Mouse (Mus musculus): ENCODE measurements around the gene Lrrc75b. TPM values are rescaled to one million over a fixed set of nuclear protein-coding genes. Genes with fewer than 3 reads are reported as not detected.

The Lrrc75b gene
- polyA plus RNA-seq (2014; fragmentation: Illumina TruSeq; extraction: RNeasy Lipid Tissue Mini Kit (QIAGEN cat#74804); ENCODE audit: low read depth, low replicate concordance): 2.0 TPM

DNA sequence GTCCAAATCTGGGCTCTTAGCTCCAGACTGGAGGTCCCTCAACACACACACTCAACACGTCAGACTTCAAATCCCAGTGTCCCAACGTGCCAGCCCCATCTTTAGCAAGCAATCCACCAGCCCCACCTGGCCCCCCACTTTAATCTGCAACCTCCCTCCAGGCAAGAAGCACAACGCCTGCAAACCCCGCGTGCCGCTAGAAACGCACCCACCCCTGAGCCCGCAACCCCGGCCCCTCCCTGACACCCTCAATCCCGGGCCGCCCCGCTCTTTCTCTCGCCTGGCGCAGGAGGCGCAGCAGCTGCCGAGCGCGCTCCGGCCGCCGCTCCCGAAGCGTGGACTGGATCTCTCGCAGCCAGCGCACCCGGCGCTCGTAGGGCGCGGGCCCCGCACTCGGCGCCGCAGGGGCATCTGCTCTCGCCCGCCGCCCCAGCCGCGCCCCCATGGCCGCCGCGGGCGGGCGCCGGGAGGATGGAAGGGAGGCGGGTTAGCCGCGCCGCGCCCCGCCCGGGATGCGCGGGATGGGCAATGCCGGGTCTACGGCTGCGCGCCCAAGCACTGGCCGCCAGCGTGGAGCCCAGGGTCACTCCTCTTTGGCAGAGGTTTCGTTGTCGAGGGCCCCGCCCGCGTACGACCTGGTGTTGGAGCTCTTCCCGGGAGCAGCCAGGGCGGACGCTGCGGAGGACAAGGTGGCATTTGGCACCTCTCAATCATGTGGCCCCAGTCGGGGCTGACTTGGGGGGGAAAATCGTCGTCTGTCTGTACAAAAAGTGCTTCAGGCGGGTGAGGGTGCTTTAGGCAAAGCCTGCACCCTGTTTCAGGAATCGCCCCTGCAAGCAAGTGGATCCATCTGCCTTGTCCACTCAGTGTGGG lies at the start of gene Lrrc75b:
TSS of gene Lrrc75b (minus strand) at position 655 of the 873 bp plus-strand sequence.

GRCm38 (mm10) chr10:75589129-75589528 lies 29.0 kb upstream of the Lrrc75b start, which contains the start of gene Ggt5:
Gene Ggt5, plus strand, starts transcription at chr10:75589340.

GRCm38 (mm10) chr10:75561071-75561654 lies 1.0 kb upstream of the Lrrc75b start, which contains the start of gene Ggt1:
Gene Ggt1, plus strand, starts transcription at chr10:75561604.

DNA sequence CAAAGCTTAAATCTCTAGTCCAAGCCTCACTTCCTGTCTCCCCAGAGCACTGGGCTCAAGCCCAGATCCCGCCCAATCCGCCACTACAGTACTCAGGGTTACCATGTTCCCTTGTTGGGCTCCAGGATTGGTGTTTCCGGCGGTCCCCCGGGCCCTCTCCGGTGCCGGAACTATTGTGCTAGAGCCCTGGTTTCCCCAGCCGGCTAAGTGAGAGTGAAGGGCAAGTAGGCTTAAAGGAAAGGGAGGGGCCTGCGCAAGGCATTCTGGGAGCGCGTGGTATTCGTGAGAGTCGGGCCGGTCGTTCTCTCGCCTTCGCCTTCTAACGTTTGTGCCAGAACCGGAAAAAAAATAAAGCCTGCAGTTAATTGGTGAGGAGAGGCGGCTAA lies 42.4 kb downstream of the Lrrc75b start, which contains the start of gene Gucd1:
TSS of gene Gucd1 (minus strand) at position 215 of the 386 bp plus-strand sequence.

DNA sequence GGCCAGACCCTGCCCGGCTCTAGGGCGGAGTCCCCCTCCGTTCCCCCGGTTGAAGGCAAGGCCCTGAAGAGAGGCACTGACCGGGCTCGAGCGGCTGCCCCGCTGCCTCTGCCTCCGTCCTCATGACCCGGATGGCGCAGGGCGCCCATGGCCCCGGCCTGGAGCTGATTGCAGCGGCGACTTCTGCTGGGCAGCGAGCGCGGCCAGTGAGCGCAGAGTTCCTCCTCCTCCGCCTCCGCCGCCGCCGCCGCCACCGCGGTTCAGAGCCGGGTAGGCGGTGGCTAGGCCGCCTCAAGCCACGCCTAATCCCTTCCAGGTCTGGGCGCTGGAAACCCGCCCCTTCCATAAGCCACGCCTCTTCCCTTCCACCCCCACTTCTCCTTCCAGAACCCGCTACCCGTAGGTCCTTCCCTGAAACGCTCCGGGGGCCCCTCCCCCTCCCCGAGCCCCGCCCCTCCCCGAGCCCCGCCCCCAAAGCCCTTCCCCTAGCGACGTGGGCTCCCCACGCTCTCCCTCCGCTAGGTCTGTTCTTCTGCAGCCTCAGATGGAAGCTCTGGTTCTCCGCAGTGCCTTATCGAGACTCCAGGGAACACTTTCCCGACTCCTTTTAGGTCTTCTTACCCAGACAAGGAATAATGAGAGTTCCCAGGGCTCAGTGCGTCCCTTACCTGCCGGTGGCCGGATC lies 42.9 kb downstream of the Lrrc75b start, which contains the start of gene Snrpd3:
TSS of gene Snrpd3 (plus strand) at position 479 of the 685 bp plus-strand sequence.

Other genes starting within 250 kb of the Lrrc75b start
- gene Adora2a, start 243.5 kb downstream of the Lrrc75b start, polyA plus RNA-seq (2014; fragmentation: Illumina TruSeq; extraction: RNeasy Lipid Tissue Mini Kit (QIAGEN cat#74804); ENCODE audit: low read depth, low replicate concordance): not detected
- 35.9 TPM for gene Upb1, start 159.2 kb downstream of the Lrrc75b start, polyA plus RNA-seq (2014; fragmentation: Illumina TruSeq; extraction: RNeasy Lipid Tissue Mini Kit (QIAGEN cat#74804); ENCODE audit: low read depth, low replicate concordance)
- gene Snrpd3, start 42.8 kb downstream of the Lrrc75b start, polyA plus RNA-seq (2014; fragmentation: Illumina TruSeq; extraction: RNeasy Lipid Tissue Mini Kit (QIAGEN cat#74804); ENCODE audit: low read depth, low replicate concordance): 24.3 TPM
- gene Gucd1, start 42.4 kb downstream of the Lrrc75b start, polyA plus RNA-seq (2014; fragmentation: Illumina TruSeq; extraction: RNeasy Lipid Tissue Mini Kit (QIAGEN cat#74804); ENCODE audit: low read depth, low replicate concordance): 14.8 TPM
- 20.9 TPM for gene Ggt1, start 1.3 kb upstream of the Lrrc75b start, polyA plus RNA-seq (2014; fragmentation: Illumina TruSeq; extraction: RNeasy Lipid Tissue Mini Kit (QIAGEN cat#74804); ENCODE audit: low read depth, low replicate concordance)
- 0.77 TPM for gene Ggt5, start 29.0 kb upstream of the Lrrc75b start, polyA plus RNA-seq (2014; fragmentation: Illumina TruSeq; extraction: RNeasy Lipid Tissue Mini Kit (QIAGEN cat#74804); ENCODE audit: low read depth, low replicate concordance)
- gene Susd2, start 83.7 kb upstream of the Lrrc75b start, polyA plus RNA-seq (2014; fragmentation: Illumina TruSeq; extraction: RNeasy Lipid Tissue Mini Kit (QIAGEN cat#74804); ENCODE audit: low read depth, low replicate concordance): 16.4 TPM
- gene Cabin1, start 204.0 kb upstream of the Lrrc75b start, polyA plus RNA-seq (2014; fragmentation: Illumina TruSeq; extraction: RNeasy Lipid Tissue Mini Kit (QIAGEN cat#74804); ENCODE audit: low read depth, low replicate concordance): 5.2 TPM
- 13.3 TPM for gene Ddt, start 213.1 kb upstream of the Lrrc75b start, polyA plus RNA-seq (2014; fragmentation: Illumina TruSeq; extraction: RNeasy Lipid Tissue Mini Kit (QIAGEN cat#74804); ENCODE audit: low read depth, low replicate concordance)
- gene Gm20441, start 220.6 kb upstream of the Lrrc75b start, polyA plus RNA-seq (2014; fragmentation: Illumina TruSeq; extraction: RNeasy Lipid Tissue Mini Kit (QIAGEN cat#74804); ENCODE audit: low read depth, low replicate concordance): not detected
- gene Gstt3, start 221.1 kb upstream of the Lrrc75b start, polyA plus RNA-seq (2014; fragmentation: Illumina TruSeq; extraction: RNeasy Lipid Tissue Mini Kit (QIAGEN cat#74804); ENCODE audit: low read depth, low replicate concordance): 38.1 TPM
- 18.6 TPM for gene Gstt1, start 238.3 kb upstream of the Lrrc75b start, polyA plus RNA-seq (2014; fragmentation: Illumina TruSeq; extraction: RNeasy Lipid Tissue Mini Kit (QIAGEN cat#74804); ENCODE audit: low read depth, low replicate concordance)